Mouse (Mus musculus): ENCODE results near the gene Phldb3.
"Not testable (repeated sequence)": the region's sequence is repeated elsewhere in the genome, so short reads cannot be mapped to it uniquely, and the experiment has no call there.

The Phldb3 gene

DNA sequence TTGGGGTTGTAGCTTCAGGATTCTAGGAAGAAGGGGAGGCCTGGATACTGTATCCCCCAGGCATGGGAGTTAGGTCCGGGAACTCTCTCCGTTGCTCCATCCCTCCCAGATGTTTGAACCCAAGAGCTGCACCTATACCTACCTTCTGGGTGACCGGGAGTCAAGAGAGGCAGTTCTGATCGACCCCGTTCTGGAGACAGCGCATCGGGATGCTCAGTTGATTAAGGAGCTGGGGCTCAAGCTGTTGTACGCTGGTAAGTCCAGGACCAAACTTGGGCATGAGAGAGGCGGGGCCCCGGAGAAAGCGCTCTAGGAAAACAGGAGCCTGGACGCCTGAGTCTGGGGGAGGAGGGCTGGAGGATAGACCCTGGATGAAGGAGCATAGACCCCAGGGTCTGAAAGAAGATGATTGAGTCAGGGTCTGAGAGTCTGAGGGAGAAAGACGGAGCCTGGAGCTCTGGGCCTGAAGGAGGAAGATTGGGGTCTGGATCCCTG lies 16.2 kb upstream of the Phldb3 start:
- no peak for DNase-seq (ENCODE audit: low spot score)

DNA sequence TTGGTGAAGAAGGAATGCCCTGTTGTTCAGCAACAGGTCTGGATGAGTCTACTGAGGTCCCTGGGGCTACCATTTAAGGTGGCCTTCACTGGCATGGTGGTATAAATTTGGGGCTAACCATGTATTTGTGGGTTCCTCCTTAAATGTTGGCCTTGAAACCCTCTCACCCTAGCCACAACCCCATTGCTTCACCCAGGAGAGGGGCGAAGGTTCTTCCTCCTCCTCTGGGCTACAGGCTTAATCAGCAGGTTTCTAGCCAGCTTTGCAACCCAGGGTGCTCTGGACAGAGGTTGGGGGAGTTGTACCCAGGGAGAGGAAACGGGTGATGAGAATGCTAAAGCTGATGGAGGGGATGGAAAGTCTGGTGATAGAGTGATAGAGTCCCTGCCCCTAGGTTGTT lies 15.1 kb upstream of the Phldb3 start:
- DNase-seq (ENCODE audit: low spot score) = no peak

DNA sequence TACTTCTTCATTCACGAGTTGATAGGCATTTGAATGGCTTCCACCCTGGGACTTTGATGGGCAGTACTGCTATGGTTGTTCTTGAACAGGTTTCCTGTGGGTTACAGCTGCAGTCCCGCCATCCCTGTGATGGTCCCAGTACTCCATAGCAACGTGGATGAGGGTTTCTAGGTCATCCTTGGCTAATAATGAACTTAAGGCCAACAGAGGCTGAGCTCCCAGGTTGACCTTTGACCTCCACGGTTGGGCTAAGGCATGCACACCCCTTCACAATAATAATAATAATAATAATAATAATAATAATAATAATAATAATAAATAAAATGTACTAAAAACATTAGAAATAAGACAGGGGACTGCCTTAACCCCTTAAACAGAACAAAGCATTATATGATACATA lies 12.4 kb upstream of the Phldb3 start:
- DNase-seq (ENCODE audit: low spot score) = no peak

DNA sequence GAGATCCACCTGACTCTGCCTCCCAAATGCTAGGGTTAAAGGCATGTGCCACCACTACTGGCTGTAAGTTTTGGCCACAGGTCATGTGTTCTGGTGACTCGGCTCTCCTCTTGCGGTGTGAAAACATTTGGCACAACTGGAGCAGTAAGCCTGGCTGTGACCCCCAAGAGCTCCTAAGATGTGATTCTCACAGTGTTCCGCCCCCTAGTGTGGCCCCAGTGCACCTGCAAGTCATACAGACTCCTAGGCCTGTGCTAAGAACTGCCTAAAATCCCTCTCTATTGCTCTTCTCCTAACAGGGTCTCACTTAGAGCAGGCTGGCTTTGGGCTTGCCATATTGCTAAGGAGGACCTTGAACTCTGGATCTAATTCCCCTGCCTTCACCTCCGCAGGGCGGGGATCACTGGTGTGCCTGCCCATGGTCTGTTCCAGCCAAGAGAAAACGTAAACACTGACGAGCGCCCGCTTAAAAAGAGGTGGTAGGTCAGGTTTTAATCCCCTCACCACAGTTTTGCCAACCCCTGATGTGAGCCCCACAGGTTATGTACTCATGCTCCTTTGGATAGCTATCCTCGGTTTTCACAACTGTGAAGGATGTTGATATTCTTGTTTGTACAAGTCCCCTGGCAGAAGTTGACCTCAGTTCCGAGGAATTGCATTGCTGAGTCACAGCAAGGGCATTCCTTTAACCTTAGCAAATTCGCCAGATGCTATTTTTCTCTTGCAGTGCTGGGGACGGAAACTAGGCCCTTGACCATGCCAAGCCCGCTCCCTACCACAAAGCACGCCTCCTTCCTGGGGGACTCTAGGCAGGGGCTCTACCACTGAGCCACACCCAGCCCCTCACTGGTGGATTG lies 11.1 kb upstream of the Phldb3 start:
- DNase-seq (ENCODE audit: low spot score) = no peak

DNA sequence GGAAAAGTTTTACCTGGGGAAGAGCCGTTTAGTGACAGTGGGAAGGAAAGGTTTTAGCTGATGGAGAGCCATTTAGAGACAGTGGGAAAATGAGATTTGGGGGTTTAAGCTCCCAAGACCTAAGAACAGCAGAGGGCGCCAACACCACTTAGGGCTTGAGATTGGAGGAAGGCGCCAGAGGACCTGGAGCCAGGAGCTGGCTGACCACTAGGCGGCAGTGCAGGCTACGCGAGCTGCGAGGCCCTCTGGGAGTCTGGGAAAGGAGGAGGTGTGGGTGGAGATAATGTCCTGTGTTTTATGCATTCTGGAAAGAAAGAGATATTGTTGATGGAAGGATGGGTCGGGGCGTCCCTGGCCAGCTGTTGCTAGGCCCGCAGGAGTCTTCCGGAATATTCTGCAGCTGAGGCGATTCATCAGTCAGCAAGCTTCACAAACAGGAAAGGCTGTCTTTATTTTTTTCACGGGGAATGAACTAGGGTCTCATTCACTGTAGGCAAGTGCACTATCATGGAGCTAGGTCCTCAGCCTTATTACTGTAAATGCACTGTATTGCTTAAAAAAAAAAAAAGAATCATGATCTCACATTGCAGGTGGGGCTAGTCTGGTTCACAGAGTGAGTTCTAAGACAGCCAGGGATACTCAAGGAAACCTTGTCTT lies 9.5 kb upstream of the Phldb3 start:
- peak; percentile 88 for DNase-seq (ENCODE audit: low spot score)

DNA sequence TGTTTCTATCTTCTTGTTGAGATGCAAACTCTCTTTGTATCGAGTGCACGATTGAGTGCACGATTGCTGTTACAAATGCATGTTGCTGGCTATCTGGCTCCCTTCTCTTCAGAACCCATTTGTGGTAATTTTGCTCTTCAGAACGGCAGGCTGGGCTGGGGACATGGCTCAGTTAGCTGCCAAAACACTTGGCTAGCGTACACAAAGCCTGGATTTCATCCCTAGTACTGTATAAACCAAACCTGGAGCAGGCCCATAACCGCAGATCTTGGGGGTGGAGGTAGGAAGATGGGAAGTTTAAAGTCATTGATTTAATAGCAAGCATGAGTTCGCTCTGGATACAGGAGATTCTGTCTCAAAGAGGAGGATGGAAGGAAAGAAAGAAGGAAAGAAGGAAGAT lies 5.0 kb upstream of the Phldb3 start:
- no peak for DNase-seq (ENCODE audit: low spot score)

DNA sequence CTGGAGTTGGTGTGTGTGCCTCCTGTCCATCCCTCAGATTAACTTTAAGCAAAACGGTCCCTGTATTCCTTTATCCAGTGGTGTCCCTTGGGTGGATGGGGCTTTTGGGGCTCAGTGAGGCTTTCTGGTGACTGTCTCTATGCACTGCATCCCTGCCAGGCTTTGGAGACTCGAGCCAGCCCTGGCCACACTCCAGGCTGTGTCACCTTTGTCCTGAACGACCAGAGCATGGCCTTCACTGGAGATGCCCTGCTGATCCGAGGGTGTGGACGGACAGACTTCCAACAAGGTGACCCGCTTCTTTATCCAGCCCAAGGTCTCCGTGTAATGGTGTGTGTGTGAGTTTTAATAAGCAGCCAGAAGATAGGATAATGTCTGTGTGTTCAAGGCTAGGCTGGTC lies 4.5 kb upstream of the Phldb3 start:
- no peak for DNase-seq (ENCODE audit: low spot score)

DNA sequence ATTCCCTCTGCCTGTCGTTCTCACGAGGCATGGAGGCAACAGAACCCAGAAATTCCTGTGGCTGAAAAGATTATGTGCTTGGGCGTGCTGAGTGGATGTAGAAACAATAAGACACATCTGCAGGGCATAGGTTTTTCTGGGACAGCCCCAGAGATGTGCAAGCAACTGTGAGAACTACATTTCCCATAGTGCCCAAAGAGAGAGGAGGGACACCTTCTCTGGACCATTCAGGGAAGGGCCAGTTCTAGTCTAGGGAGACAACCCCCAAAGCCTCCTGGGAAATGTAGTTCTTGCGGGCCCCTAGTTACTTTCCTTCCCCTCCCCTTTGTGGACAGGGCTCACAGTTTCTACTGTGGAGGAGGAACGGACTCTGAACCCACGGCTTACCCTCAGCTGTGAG lies 2.5 kb upstream of the Phldb3 start:
- peak; percentile 39 for DNase-seq (ENCODE audit: low spot score)

DNA sequence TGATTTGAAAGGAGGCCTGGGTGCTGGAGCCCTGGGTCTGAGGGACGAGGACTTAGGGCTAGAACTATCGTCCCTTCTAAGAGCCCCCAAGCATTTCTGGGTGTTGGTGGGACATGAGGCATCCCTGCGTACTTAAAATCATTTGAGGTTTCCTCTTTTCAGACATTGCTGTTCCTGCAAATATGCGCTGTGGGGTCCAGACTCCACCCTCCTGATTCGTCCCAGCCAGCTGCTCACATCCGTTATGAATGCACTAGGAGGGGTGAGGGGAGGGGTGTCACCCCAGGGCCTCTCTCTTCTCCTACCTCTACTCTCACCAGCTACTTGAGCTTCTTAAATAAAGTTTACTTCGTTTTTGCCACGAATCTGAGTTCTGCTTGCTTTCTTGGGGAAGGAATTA lies 2.0 kb upstream of the Phldb3 start:
- no peak for DNase-seq (ENCODE audit: low spot score)

DNA sequence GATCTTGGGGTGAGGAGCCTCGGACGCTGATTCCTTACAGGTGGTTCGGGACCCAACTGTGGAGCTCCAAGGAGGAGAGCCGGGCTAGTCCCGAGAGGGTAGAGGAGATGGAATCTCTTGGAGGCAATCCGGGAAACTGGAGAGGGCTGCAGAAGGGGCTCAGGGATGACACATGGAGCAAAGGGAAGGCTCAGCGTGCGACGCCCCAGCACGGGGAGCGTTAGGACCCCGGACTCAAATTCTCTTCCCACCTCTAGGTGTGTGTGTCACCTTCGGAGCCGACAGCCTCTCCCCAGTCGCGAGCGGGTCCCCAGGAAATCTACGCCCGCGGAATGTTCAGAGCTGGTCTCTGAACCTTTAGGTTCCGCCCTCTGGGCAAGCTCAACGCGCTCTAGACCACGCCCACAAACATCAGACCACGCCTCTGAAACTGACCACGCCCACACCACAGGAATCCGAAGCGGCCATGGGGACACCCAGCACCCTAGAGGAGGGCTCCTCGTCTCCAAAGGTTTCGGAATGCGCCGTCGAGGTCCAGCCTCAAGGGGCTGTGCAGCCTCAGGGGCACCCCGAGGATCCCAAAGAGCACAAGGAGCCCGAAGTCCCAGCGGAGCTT lies 424 bp downstream of the Phldb3 start:
- peak; percentile 78 for DNase-seq (ENCODE audit: low spot score)

DNA sequence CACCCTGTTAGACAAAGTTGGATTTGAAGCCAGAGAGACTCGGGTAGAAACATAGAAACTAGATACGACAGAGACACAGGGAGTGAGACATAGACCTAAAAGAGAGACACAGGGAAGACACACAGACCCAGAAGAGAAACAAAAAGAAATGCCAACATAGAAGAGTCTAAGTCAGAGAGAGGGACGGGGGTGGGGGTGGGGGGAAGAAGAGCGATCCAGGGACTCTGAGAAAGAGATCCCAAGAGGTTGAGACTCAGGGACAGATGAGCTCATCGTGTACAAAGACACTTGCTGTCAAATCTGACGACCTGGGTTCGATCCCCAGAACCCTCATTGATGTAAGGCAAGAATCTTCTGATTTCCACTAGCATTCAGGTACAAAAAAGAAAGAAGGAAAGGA lies 1.1 kb downstream of the Phldb3 start:
- DNase-seq (ENCODE audit: low spot score) = no peak

DNA sequence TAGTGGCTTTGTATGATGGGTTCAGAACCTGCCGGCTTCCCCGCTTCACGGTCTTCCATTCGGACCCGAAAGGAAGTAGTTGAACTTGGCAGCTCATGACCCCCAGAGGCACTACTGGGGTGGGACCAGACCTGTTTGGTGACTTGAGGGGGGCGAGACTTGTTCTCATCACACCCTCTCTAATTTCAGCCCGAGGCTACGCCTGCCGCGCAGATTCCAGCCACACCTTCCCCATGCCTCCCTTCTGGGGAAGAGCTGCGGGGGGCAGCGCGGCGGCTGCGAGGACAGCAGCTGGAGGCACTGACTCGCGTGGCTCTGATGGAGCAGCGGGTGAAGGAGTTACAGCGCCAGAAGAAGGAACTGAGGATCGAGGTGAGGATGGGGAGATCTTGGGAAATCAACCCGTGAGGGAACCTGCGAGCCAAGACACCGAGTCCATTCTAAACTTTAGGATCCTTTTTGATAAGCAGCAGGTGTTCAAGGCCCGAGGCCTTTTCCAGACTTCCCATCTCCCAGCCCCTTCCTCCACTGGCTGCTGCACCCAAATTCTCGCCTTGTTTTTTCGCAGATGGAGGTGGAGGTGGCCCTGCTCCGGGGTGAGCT lies 1.8 kb downstream of the Phldb3 start:
- no peak for DNase-seq (ENCODE audit: low spot score)

DNA sequence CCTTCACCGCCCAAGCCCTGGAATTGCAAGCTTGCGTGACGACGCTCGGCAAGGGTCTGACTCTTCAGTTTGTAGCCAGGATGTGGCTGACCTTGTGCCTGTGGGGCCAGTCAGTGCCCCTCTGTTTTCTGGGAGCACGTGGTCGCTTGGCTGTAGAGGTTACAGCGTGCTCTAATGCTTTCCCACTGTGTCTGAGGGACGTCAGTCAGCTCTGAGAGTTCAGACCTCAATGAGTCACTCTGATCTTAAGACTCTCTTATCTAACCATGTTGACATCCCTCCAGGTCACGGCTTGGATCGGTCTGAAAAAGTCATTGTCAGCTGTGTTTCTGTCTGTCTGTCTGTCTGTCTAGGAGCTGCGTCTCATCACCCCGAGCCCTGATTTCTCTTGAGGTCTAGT lies 4.3 kb downstream of the Phldb3 start:
- no peak for DNase-seq (ENCODE audit: low spot score)

DNA sequence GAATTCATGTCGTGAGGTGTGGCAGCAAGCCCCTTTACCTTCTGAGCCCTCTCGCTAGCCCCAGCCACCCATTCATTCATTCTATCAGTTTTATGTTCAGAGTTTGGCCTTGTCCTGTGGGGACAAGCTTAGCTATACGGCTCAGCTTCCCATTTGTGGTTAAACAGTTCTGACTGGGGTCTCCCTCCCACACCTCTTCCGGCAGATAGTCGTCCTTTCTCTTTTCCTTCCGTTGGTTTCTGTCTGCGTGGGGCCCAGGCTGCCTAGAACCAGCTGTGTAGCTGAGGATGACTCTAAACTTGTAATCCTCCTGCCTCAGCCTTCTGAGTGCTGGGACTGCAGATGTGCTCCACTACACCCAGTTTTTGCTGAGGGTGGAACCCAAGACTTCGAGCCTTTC lies 7.2 kb downstream of the Phldb3 start:
- no peak for DNase-seq (ENCODE audit: low spot score)

DNA sequence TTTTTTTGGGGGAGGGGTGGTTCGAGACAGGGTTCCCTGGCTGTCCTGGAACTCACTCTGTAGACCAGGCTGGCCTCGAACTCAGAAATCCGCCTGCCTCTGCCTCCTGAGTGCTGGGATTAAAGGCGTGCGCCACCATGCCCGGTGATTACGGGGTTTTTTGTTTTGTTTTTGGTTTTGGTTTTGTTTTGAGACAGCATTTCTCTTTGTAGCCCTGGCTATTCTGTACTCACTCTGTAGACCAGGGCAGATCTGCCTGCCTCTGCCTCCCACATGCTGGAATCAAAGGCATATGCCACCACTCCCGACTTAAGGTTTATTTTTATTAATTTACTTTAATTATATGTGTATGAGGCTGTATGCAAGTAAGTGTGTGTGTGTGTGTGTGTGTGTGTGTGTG lies 7.8 kb downstream of the Phldb3 start:
- not testable (repeated sequence) for DNase-seq (ENCODE audit: low spot score)

DNA sequence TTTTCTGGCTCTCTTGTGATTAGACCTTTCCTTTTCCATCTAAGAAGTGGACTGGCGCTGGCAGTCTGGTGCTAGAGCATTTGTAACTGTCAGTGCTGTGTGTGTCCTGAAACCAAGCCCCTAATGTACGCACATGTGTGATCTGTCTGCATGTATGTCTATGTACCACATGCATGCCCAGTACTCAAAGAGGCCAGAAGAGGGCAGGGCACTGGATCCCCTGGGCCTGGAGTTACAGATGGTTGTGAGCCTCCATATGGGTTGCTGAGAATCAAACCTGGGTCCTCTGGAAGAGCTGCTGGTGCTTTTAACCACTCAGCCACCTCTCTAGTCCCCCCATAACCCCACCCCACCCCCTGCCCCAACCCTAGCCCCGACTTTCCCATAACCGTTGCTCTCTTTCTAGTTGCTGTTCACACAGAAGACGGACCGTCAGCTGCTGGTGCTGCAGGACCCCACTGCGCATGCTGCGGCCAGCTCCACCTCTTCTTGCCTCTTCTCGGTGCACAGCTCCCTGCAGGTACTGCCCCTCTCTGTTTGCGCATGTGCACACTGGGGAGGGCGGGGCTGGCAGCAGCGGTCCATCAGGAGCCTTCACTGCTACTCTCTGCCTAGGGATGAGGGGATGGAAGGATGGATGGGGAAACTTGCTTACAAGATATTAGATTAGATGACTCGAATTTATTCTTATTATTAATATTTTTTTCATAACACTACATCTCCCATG lies 9.3 kb downstream of the Phldb3 start:
- DNase-seq (ENCODE audit: low spot score) = no peak

DNA sequence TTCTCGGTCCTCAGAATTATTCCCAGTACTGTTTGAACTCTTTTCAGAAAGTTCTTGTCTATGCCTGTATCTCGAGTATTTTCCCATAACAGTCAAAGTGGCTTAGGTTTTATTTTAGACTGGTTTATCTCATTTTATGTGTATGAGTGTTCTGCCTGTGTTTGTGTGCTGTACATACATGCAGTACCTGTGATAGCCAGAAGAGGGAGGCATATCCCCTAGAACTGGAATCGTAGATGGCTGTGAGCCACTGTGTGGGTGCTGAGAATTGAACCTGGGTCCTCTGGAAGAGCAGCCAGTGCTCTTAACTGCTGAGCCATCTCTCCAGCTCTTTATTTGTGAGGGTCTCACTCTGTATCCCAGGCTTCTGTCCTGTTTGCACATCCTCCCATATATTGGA lies 10.6 kb downstream of the Phldb3 start:
- no peak for DNase-seq (ENCODE audit: low spot score)

DNA sequence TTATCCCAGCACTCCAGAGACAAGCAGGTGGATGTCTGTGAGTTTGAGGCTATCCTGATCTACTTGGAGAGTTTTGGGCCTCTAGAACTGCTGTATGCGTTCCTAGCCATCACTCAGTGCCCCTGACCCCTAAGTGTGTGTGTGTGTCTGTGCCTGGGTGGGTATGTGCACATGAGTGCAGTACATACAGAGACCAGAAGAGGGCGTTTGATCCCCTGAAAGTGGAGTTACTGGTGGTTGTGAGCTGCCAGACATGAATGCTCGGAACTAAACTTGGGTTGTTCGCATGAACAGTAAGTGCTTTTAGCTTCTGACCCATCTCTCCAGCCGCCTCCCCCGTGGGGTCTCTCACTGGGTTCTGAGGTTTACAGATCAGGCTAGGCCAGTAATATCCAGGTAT lies 12.4 kb downstream of the Phldb3 start:
- no peak for DNase-seq (ENCODE audit: low spot score)

DNA sequence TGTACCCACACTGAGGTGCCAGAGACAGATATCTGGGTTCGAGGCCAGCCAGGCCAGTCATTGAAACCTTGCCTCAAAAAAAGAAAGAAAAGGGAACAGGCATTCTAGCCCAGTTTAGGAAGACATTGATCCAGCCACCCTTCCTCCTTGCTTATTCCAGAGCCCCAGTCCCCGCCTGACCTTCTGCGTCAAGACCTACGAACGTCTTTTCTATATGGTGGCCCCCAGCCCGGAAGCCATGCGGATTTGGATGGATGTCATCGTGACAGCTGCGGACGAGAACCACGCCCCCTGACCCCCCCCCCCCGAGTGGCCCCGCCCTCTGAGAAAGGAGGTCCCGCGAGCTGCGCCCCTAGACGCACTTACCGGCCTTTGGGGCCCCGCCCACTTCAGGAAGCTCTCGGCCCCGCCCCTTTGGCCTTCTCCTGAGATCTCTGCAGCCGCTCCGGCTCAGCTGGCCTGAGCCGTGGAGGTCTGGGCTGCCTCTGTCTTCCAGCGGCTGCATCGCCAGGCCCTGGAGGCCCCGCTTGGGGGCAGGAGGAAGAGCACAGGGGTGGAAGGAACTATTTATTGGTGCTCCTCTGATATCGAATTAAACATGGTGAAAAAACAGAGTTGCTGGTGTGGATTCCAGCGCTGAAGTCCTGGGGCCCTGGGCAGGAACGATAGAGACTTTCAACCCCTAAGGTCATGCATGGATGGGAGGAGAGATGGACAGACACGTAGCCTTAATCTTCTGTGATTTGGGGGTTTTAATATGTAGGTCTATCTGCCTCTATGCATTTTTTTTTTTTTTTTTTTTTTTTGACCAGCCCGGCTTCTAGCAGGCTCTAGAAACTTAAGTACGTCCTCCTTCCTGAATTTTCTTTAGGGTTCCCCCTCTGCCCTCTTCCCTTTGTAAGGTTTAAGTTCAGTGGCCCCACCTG lies 18.4 kb downstream of the Phldb3 start:
- peak; percentile 83 for DNase-seq (ENCODE audit: low spot score)

DNA sequence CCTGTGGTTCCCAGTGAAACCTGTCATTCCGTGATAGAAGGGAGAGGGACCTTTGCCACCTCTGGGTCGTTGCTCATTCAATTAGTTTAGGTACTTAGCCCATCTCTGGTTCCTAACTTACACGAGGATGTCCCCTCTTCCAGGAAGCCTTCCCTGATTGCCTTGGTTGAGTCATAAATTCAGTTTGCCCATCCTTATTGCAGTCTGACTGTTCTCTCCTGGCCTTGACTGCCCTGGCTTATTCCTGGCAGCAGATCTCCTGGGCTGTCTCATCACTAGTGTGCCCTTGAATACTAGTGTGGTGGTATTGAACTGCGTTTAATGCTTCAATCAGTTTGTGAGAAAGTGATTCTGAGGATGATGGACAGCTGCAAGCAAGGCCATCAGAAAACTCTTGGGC lies 19.1 kb downstream of the Phldb3 start:
- DNase-seq (ENCODE audit: low spot score) = no peak
